Mouse (Mus musculus): Measurements from ENCODE around the gene 1700012B07Rik. TPM values are rescaled to one million over a fixed set of nuclear protein-coding genes. Genes with fewer than 3 reads are reported as not detected.

Gene 1700012B07Rik
- polyA plus RNA-seq, 1 experiment from 2014 or later = not detected

DNA sequence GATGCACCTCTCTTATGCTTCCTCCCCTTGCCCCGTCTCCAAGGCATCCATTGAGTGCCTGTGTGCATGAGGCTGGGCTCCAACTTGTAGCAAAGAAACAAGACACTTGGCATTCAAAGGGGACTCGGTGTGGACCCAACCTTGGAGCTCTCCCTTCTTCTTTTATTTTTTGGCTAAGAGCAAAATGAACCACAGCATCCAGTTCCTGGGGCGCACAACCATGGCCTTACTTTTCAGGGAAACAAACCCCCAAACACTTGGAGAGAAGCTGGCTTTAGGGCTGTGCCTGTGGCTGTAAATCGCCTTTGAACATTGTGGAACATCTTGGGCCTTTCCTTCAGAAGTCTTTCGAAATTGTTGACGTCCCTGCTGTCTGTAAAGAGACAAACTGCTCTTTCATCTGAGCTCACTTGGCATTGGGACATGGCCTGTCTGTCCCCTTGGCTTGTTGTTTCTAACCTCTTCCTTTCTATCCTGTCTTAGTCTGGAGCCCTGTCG, 73.7 kb downstream of the 1700012B07Rik start:
- Histone ChIP-seq H3K4me2 (no peak overlapping the region), H3K4me1 (ENCODE audit: control insufficient read depth, insufficient read depth, low read length) (no peaks in the 10 kb centered on the region), H3K36me3 (ENCODE audit: control insufficient read depth, insufficient read depth, low read length) (no peaks in the 10 kb centered on the region), H3K9ac (ENCODE audit: low read depth, low read length) (no peak overlapping the region), H3K4me3 (ENCODE audit: low read depth, low read length) (no peak overlapping the region), H3K27me3 (ENCODE audit: control insufficient read depth, insufficient read depth, low read length) (no peaks in the 10 kb centered on the region), H3K9me3 (replicated peaks; ENCODE audit: control insufficient read depth, low read length) (no peaks in the 10 kb centered on the region), H3K27ac (ENCODE audit: low read depth, low read length) (no peak overlapping the region)
- WGBS (ENCODE audit: insufficient replicate concordance) = 74% methylated on average over 7 of the region's 7 CpGs
- ATAC-seq (replicated peaks; ENCODE audit: insufficient number of reproducible peaks, low FRiP score, low TSS enrichment) = no peak

DNA sequence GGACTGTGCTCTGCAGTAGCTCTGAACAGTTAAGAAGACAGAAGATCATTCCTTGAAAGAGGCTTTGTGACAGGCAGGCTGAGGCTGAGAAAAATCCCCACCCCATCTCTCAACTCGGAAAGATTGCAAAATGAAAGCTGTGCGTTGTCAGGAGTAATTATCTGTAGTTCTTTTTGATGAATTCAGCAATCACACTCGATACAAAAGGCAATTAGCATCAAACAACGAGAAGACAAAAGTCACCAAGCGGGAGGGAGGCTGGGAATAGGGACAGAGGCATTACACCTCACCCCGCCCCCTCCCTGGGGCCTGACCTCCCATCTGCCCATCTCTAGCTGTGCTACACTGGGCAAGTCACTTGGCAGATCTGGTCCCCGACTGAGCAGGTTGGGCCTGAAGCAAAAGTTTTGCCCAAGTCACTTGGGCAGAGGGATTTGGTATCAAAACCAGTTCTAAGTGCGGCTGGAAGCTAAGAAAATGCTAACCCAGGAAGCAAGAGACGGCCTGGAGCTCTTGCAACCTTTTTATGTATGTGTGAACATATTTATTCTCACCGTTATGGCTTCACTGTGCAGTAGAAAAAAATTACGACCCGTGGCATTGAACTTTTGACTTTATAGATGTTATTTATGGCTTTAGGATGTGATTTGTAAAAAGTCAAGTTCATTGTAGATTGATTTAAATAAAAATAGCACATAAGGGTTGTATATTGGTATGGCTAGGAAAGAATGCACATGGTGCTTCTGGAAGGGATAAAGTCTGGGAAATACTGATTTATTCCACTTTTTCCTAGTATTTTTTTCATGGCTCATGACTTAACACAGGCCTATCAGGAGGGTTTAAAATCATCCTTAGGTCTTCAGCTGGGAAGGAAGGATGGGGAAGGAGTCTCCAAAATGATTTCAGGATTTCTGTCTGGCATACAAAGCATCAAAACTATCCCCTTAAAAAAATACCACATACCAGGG, 75.9 kb downstream of the 1700012B07Rik start:
- no peak overlapping the region for H3K27ac ChIP-seq (ENCODE audit: low read depth, low read length)
- H3K4me2 ChIP-seq = no peak overlapping the region
- H3K4me3 ChIP-seq (ENCODE audit: low read depth, low read length) = no peak overlapping the region
- H3K4me1 ChIP-seq (ENCODE audit: control insufficient read depth, insufficient read depth, low read length) = no peaks in the 10 kb centered on the region
- H3K27me3 ChIP-seq (ENCODE audit: control insufficient read depth, insufficient read depth, low read length) = no peaks in the 10 kb centered on the region
- no peaks in the 10 kb centered on the region for H3K9me3 ChIP-seq (replicated peaks; ENCODE audit: control insufficient read depth, low read length)
- WGBS (ENCODE audit: insufficient replicate concordance) = 57% methylated on average over 12 of the region's 12 CpGs
- H3K36me3 ChIP-seq (ENCODE audit: control insufficient read depth, insufficient read depth, low read length) = no peaks in the 10 kb centered on the region
- no peak for ATAC-seq (replicated peaks; ENCODE audit: insufficient number of reproducible peaks, low FRiP score, low TSS enrichment)
- H3K9ac ChIP-seq (ENCODE audit: low read depth, low read length) = no peak overlapping the region

DNA sequence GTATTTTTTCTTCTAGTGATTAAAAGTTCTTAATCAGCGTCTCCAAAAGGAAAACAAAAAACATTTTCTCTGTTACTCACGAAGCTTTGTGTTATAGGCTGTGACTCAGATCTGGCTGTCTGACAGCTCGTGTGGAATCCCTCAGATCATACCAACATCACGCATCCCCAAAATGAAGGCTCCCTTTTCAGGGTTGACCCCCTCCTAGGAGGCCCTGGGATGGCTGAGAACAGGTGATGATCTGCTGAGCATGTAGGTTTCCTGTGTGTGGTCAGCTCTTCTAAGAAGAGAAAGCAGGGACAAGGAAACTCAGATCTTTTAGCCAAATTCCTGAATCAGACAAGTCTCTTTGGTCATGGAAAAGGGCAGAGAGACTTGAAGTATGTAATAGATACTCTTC, 82.6 kb downstream of the 1700012B07Rik start:
- no peak overlapping the region for H3K27ac ChIP-seq (ENCODE audit: low read depth, low read length)
- no peak overlapping the region for H3K4me2 ChIP-seq
- no peak overlapping the region for H3K4me3 ChIP-seq (ENCODE audit: low read depth, low read length)
- H3K4me1 ChIP-seq (ENCODE audit: control insufficient read depth, insufficient read depth, low read length) = no peaks in the 10 kb centered on the region
- no peak overlapping the region for H3K9ac ChIP-seq (ENCODE audit: low read depth, low read length)
- H3K27me3 ChIP-seq (ENCODE audit: control insufficient read depth, insufficient read depth, low read length) = no peaks in the 10 kb centered on the region; the same call in 1 of the 2 replicates
- 66% methylated on average over 4 of the region's 4 CpGs for WGBS (ENCODE audit: insufficient replicate concordance)
- no peak for ATAC-seq (replicated peaks; ENCODE audit: insufficient number of reproducible peaks, low FRiP score, low TSS enrichment)
- H3K9me3 ChIP-seq (replicated peaks; ENCODE audit: control insufficient read depth, low read length) = no peaks in the 10 kb centered on the region
- H3K36me3 ChIP-seq (ENCODE audit: control insufficient read depth, insufficient read depth, low read length) = no peaks in the 10 kb centered on the region

DNA sequence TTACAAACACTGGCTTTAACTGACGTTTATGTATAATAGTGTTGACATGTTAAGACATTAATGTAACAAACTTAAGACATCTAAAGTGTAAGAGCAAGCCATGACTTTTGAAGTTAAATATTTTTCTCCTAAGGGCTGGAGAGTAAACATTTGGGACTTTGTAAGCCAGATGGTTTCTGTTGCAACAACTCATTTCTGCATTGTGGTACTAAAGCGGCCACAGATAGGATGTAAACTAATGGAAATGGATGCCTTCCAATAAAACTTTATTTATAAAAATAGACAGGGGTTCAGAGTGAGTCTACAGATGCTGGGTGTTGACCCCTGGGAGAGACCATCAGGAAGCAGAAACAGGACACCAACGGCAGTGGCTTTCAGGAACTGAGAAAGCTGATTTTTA, 89.9 kb downstream of the 1700012B07Rik start:
- Histone ChIP-seq H3K4me3 (ENCODE audit: low read depth, low read length) (no peak overlapping the region), H3K27me3 (ENCODE audit: control insufficient read depth, insufficient read depth, low read length) (no peaks in the 10 kb centered on the region), H3K4me1 (ENCODE audit: control insufficient read depth, insufficient read depth, low read length) (no peaks in the 10 kb centered on the region), H3K9ac (ENCODE audit: low read depth, low read length) (no peak overlapping the region), H3K9me3 (replicated peaks; ENCODE audit: control insufficient read depth, low read length) (no peaks in the 10 kb centered on the region), H3K36me3 (ENCODE audit: control insufficient read depth, insufficient read depth, low read length) (no peaks in the 10 kb centered on the region), H3K4me2 (no peak overlapping the region), H3K27ac (ENCODE audit: low read depth, low read length) (no peak overlapping the region)
- 54% methylated on average over 3 of the region's 3 CpGs for WGBS (ENCODE audit: insufficient replicate concordance)
- ATAC-seq (replicated peaks; ENCODE audit: insufficient number of reproducible peaks, low FRiP score, low TSS enrichment) = no peak

Other genes starting within 250 kb of the 1700012B07Rik start
- 23.6 and 27.1 TPM in 2 replicates for gene Wipi1, start 216.1 kb downstream of the 1700012B07Rik start, polyA plus RNA-seq (2014; fragmentation: Nextera tagmentation; extraction: Ambion mirVana)
- gene Prkar1a, start 178.6 kb downstream of the 1700012B07Rik start, polyA plus RNA-seq (2014; fragmentation: Nextera tagmentation; extraction: Ambion mirVana) = 435 and 522 TPM in 2 replicates
- gene Fam20a, start 105.8 kb downstream of the 1700012B07Rik start, polyA plus RNA-seq (2014; fragmentation: Nextera tagmentation; extraction: Ambion mirVana) = 0.86 and 1.2 TPM in 2 replicates
- 0.76 and 0.87 TPM in 2 replicates for gene Abca8b, start 167.8 kb upstream of the 1700012B07Rik start, polyA plus RNA-seq (2014; fragmentation: Nextera tagmentation; extraction: Ambion mirVana)